Mouse (Mus musculus) midbrain, embryonic 11.5 days (tissue): ENCODE measurements around the gene Large1. TPM values are rescaled to one million over a fixed set of nuclear protein-coding genes. Genes with fewer than 3 reads are reported as not detected.
"Not testable (repeated sequence)": the region's sequence is repeated elsewhere in the genome, so short reads cannot be mapped to it uniquely, and the experiment has no call there.

ENCODE experiments used
- ATAC-seq: fragments of 200-750 bp; cut with Nextera tagmentation; 2 replicates; pipeline ENCODE4 v1.8.0; 2017; ENCODE audit warnings: moderate TSS enrichment, moderate library complexity; ENCODE audit not compliant: low FRiP score
- DNase-seq: peaks from one replicate; pipeline ENCODE4 v3.0.0; 2015; ENCODE audit warnings: low spot score; ENCODE audit errors: missing footprints
- H3K27ac ChIP-seq: fragments of 300-500 bp; sonication (generic); 2 replicates; pipeline ENCODE4 v1.5.1; 2014; ENCODE audit warnings: low read depth, low read length
- H3K27me3 ChIP-seq: fragments of 300-500 bp; sonication (generic); 2 replicates; pipeline ENCODE4 v1.6.1; 2014; ENCODE audit warnings: mild to moderate bottlenecking, low read length, moderate library complexity, mixed read lengths; ENCODE audit not compliant: control insufficient read depth, insufficient read depth
- H3K36me3 ChIP-seq: fragments of 300-500 bp; sonication (generic); 2 replicates; pipeline ENCODE4 v1.6.1; 2014; ENCODE audit warnings: mild to moderate bottlenecking, low read length, moderate library complexity, mixed read lengths; ENCODE audit not compliant: control insufficient read depth, insufficient read depth
- H3K4me1 ChIP-seq: fragments of 300-500 bp; sonication (generic); 2 replicates; pipeline ENCODE4 v1.6.1; 2014; ENCODE audit warnings: low read length; ENCODE audit not compliant: control insufficient read depth, insufficient read depth
- H3K4me2 ChIP-seq: fragments of 300-500 bp; sonication (generic); 2 replicates; pipeline ENCODE4 v1.6.1; 2014; ENCODE audit warnings: mild to moderate bottlenecking, moderate library complexity
- H3K4me3 ChIP-seq: fragments of 300-500 bp; sonication (generic); 2 replicates; pipeline ENCODE4 v1.5.1; 2014; ENCODE audit warnings: low read depth, low read length
- H3K9ac ChIP-seq: fragments of 300-500 bp; sonication (generic); 2 replicates; pipeline ENCODE4 v1.6.1; 2014; ENCODE audit warnings: low read length
- H3K9me3 ChIP-seq: fragments of 300-500 bp; sonication (generic); 2 replicates; pipeline ENCODE4 v1.6.1; 2016; ENCODE audit warnings: low read length; ENCODE audit not compliant: control insufficient read depth
- WGBS: fragments of 180-500 bp; shearing (Covaris S2); extraction: QIAGEN DNeasy Blood & Tissue Kit; methylation state at CpG from one replicate; pipeline ENCODE4 v1.1.7; 2014; 5-methylcytosine and 5-hydroxymethylcytosine counted together
- polyA plus RNA-seq: library from polyadenylated mRNA; unstranded; fragments of >200 nt; fragmentation: Nextera tagmentation; extraction: Ambion mirVana; gene quantifications from 2 replicates; pipeline ENCODE4 v1.2.1, GENCODE M21; 2014

The Large1 gene
- polyA plus RNA-seq, 1 experiment from 2014 or later, result 8.4 TPM

GRCm38 (mm10) chr8:73276015-73276414 is 77.3 kb downstream of the Large1 start:
- Histone ChIP-seq H3K27ac (no peak overlapping the region), H3K4me1 (no peaks in the 10 kb centered on the region), H3K9ac (no peak overlapping the region), H3K4me2 (no peak overlapping the region), H3K9me3 (no peaks in the 10 kb centered on the region), H3K36me3 (no peaks in the 10 kb centered on the region), H3K4me3 (no peak overlapping the region), H3K27me3 (no peaks in the 10 kb centered on the region)
- 90% methylated on average over 4 of the region's 4 CpGs for WGBS
- DNase-seq, result no peak
- ATAC-seq, result no peak

GRCm38 (mm10) chr8:73275445-73275844 is 77.9 kb downstream of the Large1 start:
- not testable (repeated sequence) for H3K27me3 ChIP-seq, H3K4me3 ChIP-seq, ATAC-seq, H3K4me2 ChIP-seq, DNase-seq, H3K9me3 ChIP-seq, H3K27ac ChIP-seq, H3K36me3 ChIP-seq, H3K4me1 ChIP-seq, H3K9ac ChIP-seq
- 94% methylated on average over 4 of the region's 4 CpGs for WGBS

- Histone ChIP-seq H3K9ac (no peak overlapping the region), H3K27me3 (no peaks in the 10 kb centered on the region), H3K9me3 (peaks cover 2% of the 10 kb centered on the region; the same call in 1 of the 2 replicates), H3K4me3 (no peak overlapping the region), H3K4me2 (no peak overlapping the region), H3K4me1 (no peaks in the 10 kb centered on the region), H3K27ac (no peak overlapping the region), H3K36me3 (no peaks in the 10 kb centered on the region)
- DNase-seq, result no peak
- no peak for ATAC-seq
These were observed 80.2 kb downstream of the Large1 start for GRCm38 (mm10) chr8:73273150-73273549.

GRCm38 (mm10) chr8:73270991-73271390 is 82.3 kb downstream of the Large1 start:
- Histone ChIP-seq H3K4me2 (no peak overlapping the region), H3K27me3 (no peaks in the 10 kb centered on the region), H3K36me3 (no peaks in the 10 kb centered on the region), H3K4me3 (no peak overlapping the region), H3K9ac (no peak overlapping the region), H3K9me3 (peaks cover 5% of the 10 kb centered on the region; the same call in 1 of the 2 replicates), H3K27ac (no peak overlapping the region), H3K4me1 (no peaks in the 10 kb centered on the region)
- DNase-seq (peak; percentile 47), ATAC-seq (no peak)

- ATAC-seq, result no peak
- Histone ChIP-seq H3K27ac (no peak overlapping the region), H3K4me1 (no peaks in the 10 kb centered on the region), H3K9me3 (peaks cover 2% of the 10 kb centered on the region; the same call in 1 of the 2 replicates), H3K36me3 (no peaks in the 10 kb centered on the region), H3K9ac (no peak overlapping the region), H3K4me3 (no peak overlapping the region), H3K27me3 (no peaks in the 10 kb centered on the region), H3K4me2 (no peak overlapping the region)
- peak; percentile 53 for DNase-seq
- WGBS, result 82% methylated on average over 2 of the region's 2 CpGs
These were observed 95.4 kb downstream of the Large1 start for GRCm38 (mm10) chr8:73257981-73258380.

- 95% methylated on average over 3 of the region's 3 CpGs for WGBS
- Histone ChIP-seq H3K9me3 (no peaks in the 10 kb centered on the region; the same call in 1 of the 2 replicates), H3K9ac (no peak overlapping the region), H3K27me3 (no peaks in the 10 kb centered on the region), H3K4me1 (no peaks in the 10 kb centered on the region), H3K27ac (no peak overlapping the region), H3K4me3 (no peak overlapping the region), H3K4me2 (no peak overlapping the region), H3K36me3 (no peaks in the 10 kb centered on the region)
- no peak for DNase-seq
- no peak for ATAC-seq
These were observed 109.2 kb downstream of the Large1 start for GRCm38 (mm10) chr8:73244186-73244585.

GRCm38 (mm10) chr8:73242066-73242465 is 111.3 kb downstream of the Large1 start:
- Histone ChIP-seq H3K4me3 (no peak overlapping the region), H3K36me3 (no peaks in the 10 kb centered on the region), H3K9ac (no peak overlapping the region), H3K9me3 (no peaks in the 10 kb centered on the region; the same call in 1 of the 2 replicates), H3K4me2 (no peak overlapping the region), H3K27me3 (no peaks in the 10 kb centered on the region), H3K4me1 (no peaks in the 10 kb centered on the region), H3K27ac (no peak overlapping the region)
- 81% methylated on average over 1 of the region's 1 CpGs for WGBS
- ATAC-seq (no peak), DNase-seq (no peak)

GRCm38 (mm10) chr8:73234209-73234608 is 119.1 kb downstream of the Large1 start:
- Histone ChIP-seq H3K9me3 (no peaks in the 10 kb centered on the region), H3K4me2 (no peak overlapping the region), H3K27ac (no peak overlapping the region), H3K4me3 (no peak overlapping the region), H3K4me1 (no peaks in the 10 kb centered on the region), H3K36me3 (no peaks in the 10 kb centered on the region), H3K9ac (no peak overlapping the region), H3K27me3 (no peaks in the 10 kb centered on the region)
- ATAC-seq (no peak), DNase-seq (no peak)
- WGBS, result 93% methylated on average over 1 of the region's 1 CpGs

- DNase-seq (no peak), ATAC-seq (no peak; the same call in 1 of the 2 replicates)
- no peaks in the 10 kb centered on the region for H3K36me3 ChIP-seq
- no peaks in the 10 kb centered on the region for H3K9me3 ChIP-seq
- no peak overlapping the region for H3K4me3 ChIP-seq
- no peak overlapping the region for H3K4me2 ChIP-seq
- 65% methylated on average over 6 of the region's 6 CpGs for WGBS
- no peaks in the 10 kb centered on the region for H3K4me1 ChIP-seq
- H3K27ac ChIP-seq, result no peak overlapping the region
- H3K27me3 ChIP-seq, result no peaks in the 10 kb centered on the region
- H3K9ac ChIP-seq, result no peak overlapping the region
These were observed 119.8 kb downstream of the Large1 start for GRCm38 (mm10) chr8:73233358-73234041.
